Mouse (Mus musculus): Measurements from ENCODE around the gene Vmac. TPM values are rescaled to one million over a fixed set of nuclear protein-coding genes. Genes with fewer than 3 reads are reported as not detected.
A peak's percentile ranks its signal among the peaks of the same experiment; 100 is the strongest.

The Vmac gene
- polyA plus RNA-seq, 1 experiment: 18.0 TPM

DNA sequence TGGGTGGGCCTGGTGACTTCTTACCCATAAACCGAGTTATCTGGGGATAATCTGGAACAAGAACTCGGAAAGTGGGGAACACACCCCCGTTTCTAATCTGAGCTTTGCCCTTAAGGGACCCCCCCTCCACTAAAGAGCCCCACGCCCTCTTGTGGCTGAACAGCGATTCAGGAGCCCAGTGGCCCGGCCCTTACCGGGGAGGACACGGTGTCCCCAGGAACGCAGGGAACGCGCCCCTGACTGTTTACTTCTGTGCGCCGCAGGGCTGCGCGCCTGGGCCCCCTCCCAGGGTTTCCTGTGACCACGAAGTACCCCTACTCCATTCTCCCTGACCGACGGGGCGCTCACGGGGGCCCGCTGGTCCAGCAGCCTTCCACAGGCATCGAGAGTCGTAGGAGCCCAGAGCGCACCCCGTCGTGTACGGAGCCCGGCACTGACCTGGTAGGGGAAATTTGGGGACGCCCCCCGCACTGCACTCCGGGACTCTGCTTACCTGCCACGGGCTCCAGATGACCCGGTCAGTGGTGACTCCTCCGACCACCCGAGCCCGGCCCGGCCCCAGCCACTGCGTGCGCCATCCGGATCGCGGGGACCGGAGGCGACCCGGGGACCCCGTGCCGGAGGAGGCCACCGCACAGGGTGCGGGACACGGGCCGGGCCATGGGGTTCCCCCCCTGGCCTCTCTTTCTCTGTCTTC is 39.0 kb upstream of the Vmac start:
- H3K4me3 ChIP-seq (ENCODE audit: low read depth, low read length): peak overlapping the region; percentile 64
- H3K36me3 ChIP-seq (ENCODE audit: control insufficient read depth, insufficient read depth, low read length): no peaks in the 10 kb centered on the region
- under 1% methylated on average over 51 of the region's 51 CpGs for WGBS
- H3K27ac ChIP-seq (ENCODE audit: insufficient read depth, low read depth, low read length): no peak overlapping the region
- H3K4me1 ChIP-seq (ENCODE audit: control insufficient read depth, insufficient read depth, insufficient read length, low read length): peaks cover 15% of the 10 kb centered on the region
- H3K27me3 ChIP-seq (ENCODE audit: control insufficient read depth, insufficient read depth, low read length): no peaks in the 10 kb centered on the region
- TF ChIP-seq CTCF (IDR thresholded peaks at IDR 0.05; ENCODE audit: extremely low read depth, insufficient read length, insufficient replicate concordance, low read depth, low read length) (peak; percentile 59; the same call in 1 of the 2 replicates), POLR2A (IDR thresholded peaks at IDR 0.05; ENCODE audit: low read depth, low read length) (no peak)

DNA sequence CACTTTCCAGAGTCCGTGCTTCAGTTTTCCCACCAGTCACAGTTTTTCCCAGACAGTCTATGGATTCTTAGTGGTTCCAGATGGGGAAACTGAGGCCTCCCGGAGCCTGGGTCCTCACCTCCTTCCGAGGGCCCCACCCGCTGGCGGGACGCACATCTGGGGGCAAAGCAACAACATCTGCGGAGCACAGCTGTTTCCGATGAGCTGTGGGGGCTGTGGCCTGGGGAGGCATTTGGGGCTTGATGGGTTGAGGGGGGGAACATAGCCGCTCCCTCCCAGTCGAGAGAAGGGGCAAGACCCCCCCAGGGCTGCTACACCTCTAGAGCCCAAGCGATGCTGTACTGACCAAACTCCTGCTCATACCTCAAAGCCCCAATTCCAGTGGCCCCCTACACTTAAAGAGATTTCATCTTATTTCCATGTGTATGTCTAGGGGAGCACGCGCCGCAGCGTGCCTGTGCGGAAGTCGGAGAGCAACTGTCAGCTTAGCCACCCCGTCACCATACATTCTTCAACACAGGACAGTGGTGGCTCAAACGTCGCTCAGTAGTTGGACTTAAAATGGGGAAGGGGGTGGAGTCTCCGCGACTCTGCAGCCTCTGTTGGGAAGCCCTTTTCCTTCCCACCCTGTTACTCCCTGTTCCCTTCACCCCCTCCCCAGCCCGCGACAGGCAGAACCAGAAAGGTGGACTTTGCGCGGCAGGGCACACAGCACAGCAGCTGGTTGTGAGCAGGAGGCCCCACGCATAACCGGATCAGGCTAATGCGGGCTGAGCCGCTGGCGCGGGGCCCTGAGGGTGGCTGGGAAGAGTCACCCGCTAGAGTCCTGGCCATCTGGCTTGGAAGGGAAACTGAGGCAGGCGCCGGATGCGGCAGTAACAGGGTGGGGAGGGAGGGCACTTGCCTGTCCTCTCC is 36.7 kb upstream of the Vmac start:
- Histone ChIP-seq H3K27me3 (ENCODE audit: control insufficient read depth, insufficient read depth, low read length) (no peaks in the 10 kb centered on the region), H3K27ac (ENCODE audit: insufficient read depth, low read depth, low read length) (no peak overlapping the region), H3K4me1 (ENCODE audit: control insufficient read depth, insufficient read depth, insufficient read length, low read length) (peaks cover 10% of the 10 kb centered on the region), H3K4me3 (ENCODE audit: low read depth, low read length) (no peak overlapping the region), H3K36me3 (ENCODE audit: control insufficient read depth, insufficient read depth, low read length) (no peaks in the 10 kb centered on the region)
- TF ChIP-seq POLR2A (IDR thresholded peaks at IDR 0.05; ENCODE audit: low read depth, low read length) (no peak), CTCF (IDR thresholded peaks at IDR 0.05; ENCODE audit: extremely low read depth, insufficient read length, insufficient replicate concordance, low read depth, low read length) (no peak)
- 25% methylated on average over 36 of the region's 36 CpGs for WGBS

DNA sequence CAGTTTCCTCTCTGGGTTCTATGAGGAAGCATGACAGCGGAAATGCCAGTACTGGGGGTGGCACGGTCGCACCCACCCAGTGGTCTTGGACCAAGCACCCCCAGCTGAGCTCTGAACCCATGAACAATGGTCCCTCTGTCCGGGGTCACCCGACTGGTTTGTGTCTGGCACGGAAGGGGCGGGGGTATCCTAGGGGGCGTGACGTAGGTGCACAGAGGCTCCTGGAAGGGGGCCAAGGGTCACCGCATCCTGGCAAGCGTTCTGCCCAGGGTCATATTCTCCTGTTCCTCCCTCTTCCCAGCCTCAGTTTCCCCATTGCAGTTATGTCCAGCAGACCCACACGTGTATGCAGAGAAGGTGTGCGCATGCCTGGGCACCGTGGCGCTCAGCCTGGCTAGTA is 35.6 kb upstream of the Vmac start:
- Histone ChIP-seq H3K27ac (ENCODE audit: insufficient read depth, low read depth, low read length) (no peak overlapping the region), H3K36me3 (ENCODE audit: control insufficient read depth, insufficient read depth, low read length) (no peaks in the 10 kb centered on the region), H3K4me3 (ENCODE audit: low read depth, low read length) (no peak overlapping the region), H3K27me3 (ENCODE audit: control insufficient read depth, insufficient read depth, low read length) (no peaks in the 10 kb centered on the region), H3K4me1 (ENCODE audit: control insufficient read depth, insufficient read depth, insufficient read length, low read length) (peaks cover 10% of the 10 kb centered on the region)
- WGBS: 41% methylated on average over 15 of the region's 15 CpGs
- TF ChIP-seq CTCF (IDR thresholded peaks at IDR 0.05; ENCODE audit: extremely low read depth, insufficient read length, insufficient replicate concordance, low read depth, low read length): no peak

DNA sequence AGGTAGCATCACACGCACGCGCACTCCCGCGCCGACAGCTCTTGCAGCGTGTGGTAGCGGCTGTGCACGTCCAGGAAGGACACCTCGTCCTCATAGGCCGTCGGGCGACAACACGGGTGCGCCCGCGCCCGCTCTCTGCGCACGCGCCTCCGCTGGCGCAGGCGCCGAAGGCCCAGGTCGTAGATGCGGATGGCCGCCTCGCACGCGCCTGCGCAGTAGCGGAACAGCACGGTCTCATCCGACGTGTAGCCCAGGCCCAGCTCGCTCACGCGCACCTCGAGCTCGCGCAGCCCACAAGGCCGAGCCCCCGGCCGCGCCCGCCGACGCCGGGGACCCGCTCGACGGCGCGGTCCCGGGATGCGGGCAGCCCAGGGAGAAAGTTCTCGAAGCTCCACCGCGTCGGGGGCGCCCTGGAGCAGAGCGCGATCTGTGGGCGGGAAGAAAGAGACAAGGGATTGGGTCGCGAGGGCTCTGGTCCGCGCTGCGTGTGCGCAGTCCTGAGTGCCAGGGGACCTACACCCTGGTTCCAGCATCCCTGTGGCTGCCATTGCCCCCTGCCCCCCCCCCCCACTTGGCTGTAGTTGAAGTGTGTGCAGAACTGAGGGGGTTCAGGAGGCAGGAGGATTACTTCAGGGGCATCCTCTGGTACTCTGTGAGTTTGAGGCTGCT is 33.7 kb upstream of the Vmac start:
- 82% methylated on average over 71 of the region's 71 CpGs for WGBS
- no peaks in the 10 kb centered on the region for H3K27me3 ChIP-seq (ENCODE audit: control insufficient read depth, insufficient read depth, low read length)

DNA sequence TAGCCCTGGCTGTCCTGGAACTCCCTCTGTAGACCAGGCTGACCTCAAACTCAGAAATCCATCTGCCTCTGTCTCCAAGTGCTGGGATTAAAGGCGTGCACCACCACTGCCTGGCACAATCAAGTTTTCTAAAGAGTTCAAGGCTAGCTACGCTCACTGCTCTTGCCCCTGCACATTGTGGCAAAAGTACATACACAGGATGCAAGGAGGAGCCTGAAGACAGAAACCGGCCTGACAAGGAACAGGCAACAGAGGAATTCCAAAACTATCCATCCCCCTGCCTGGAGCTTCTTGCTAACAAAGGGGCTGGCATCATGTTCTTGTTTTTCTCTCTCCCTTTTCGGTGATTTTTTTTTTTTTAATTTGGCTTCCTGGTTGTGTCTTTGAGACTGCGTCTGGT is 26.4 kb upstream of the Vmac start:
- no peak overlapping the region for H3K27ac ChIP-seq (ENCODE audit: insufficient read depth, low read depth, low read length)
- H3K27me3 ChIP-seq (ENCODE audit: control insufficient read depth, insufficient read depth, low read length): no peaks in the 10 kb centered on the region
- 48% methylated on average over 5 of the region's 5 CpGs for WGBS

More for the DNA sequence above, 33.7 kb upstream of the Vmac start:
- no peak overlapping the region for H3K27ac ChIP-seq (ENCODE audit: insufficient read depth, low read depth, low read length)
- H3K36me3 ChIP-seq (ENCODE audit: control insufficient read depth, insufficient read depth, low read length): no peaks in the 10 kb centered on the region
- peaks cover 2% of the 10 kb centered on the region; the same call in 1 of the 2 replicates for H3K4me1 ChIP-seq (ENCODE audit: control insufficient read depth, insufficient read depth, insufficient read length, low read length)
- no peak for TF ChIP-seq CTCF (IDR thresholded peaks at IDR 0.05; ENCODE audit: extremely low read depth, insufficient read length, insufficient replicate concordance, low read depth, low read length)
- H3K4me3 ChIP-seq (ENCODE audit: low read depth, low read length): peak overlapping the region; percentile 22

DNA sequence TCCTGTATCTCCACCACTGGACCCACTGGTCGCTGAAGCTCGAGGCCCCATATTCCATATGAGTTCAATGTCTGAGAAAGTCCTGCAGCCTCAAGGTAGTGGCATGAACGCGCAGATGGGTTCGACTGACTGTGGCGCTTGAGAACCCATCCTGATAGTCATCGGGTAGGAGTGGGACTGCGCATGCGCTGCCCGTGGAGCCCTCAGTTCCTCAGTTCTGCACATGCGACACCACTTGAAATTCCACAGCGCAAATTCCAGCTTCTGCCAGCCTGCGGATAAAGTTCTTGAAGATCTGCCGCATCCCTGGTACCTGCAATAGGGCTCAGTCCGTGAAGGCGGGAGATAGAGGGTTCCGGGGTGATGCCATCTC is 23.0 kb upstream of the Vmac start:
- Histone ChIP-seq H3K27ac (ENCODE audit: insufficient read depth, low read depth, low read length) (no peak overlapping the region), H3K4me3 (ENCODE audit: low read depth, low read length) (no peak overlapping the region), H3K27me3 (ENCODE audit: control insufficient read depth, insufficient read depth, low read length) (no peaks in the 10 kb centered on the region), H3K4me1 (ENCODE audit: control insufficient read depth, insufficient read depth, insufficient read length, low read length) (no peaks in the 10 kb centered on the region), H3K36me3 (ENCODE audit: control insufficient read depth, insufficient read depth, low read length) (no peaks in the 10 kb centered on the region)
- no peak for TF ChIP-seq POLR2A (IDR thresholded peaks at IDR 0.05; ENCODE audit: low read depth, low read length)
- TF ChIP-seq CTCF (IDR thresholded peaks at IDR 0.05; ENCODE audit: extremely low read depth, insufficient read length, insufficient replicate concordance, low read depth, low read length): no peak
- whole genome bisulfite sequencing: 85% methylated on average over 17 of the region's 17 CpGs

More for the DNA sequence above, 26.4 kb upstream of the Vmac start:
- H3K36me3 ChIP-seq (ENCODE audit: control insufficient read depth, insufficient read depth, low read length): no peaks in the 10 kb centered on the region
- no peak for TF ChIP-seq POLR2A (IDR thresholded peaks at IDR 0.05; ENCODE audit: low read depth, low read length)
- no peak for TF ChIP-seq CTCF (IDR thresholded peaks at IDR 0.05; ENCODE audit: extremely low read depth, insufficient read length, insufficient replicate concordance, low read depth, low read length)
- H3K4me3 ChIP-seq (ENCODE audit: low read depth, low read length): no peak overlapping the region
- no peaks in the 10 kb centered on the region for H3K4me1 ChIP-seq (ENCODE audit: control insufficient read depth, insufficient read depth, insufficient read length, low read length)
